Mouse (Mus musculus): Measurements from ENCODE around the gene BC005561. TPM values are rescaled to one million over a fixed set of nuclear protein-coding genes. Genes with fewer than 3 reads are reported as not detected.
"Not testable (repeated sequence)": the region's sequence is repeated elsewhere in the genome, so short reads cannot be mapped to it uniquely, and the experiment has no call there.

BC005561 gene
- polyA plus RNA-seq, 1 experiment from 2014 or later: 2.0 TPM

GRCm38 (mm10) chr5:104472371-104472770, 35.8 kb upstream of the BC005561 start:
- Histone ChIP-seq H3K36me3 (replicated peaks) (peaks cover 2% of the 10 kb centered on the region; the same call in 1 of the 2 replicates), H3K27ac (replicated peaks) (no peak overlapping the region), H3K4me3 (replicated peaks) (no peak overlapping the region), H3K4me1 (replicated peaks) (no peaks in the 10 kb centered on the region), H3K9me3 (replicated peaks) (no peaks in the 10 kb centered on the region), H3K4me2 (no peak overlapping the region), H3K27me3 (no peaks in the 10 kb centered on the region), H3K9ac (no peak overlapping the region)
- ATAC-seq (ENCODE audit: insufficient read depth): no peak
- 83% methylated on average over 8 of the region's 8 CpGs for WGBS (ENCODE audit: insufficient replicate concordance)

GRCm38 (mm10) chr5:104480367-104480766, 27.8 kb upstream of the BC005561 start:
- no peaks in the 10 kb centered on the region for H3K9me3 ChIP-seq (replicated peaks)
- H3K27ac ChIP-seq (replicated peaks): no peak overlapping the region
- WGBS (ENCODE audit: insufficient replicate concordance): 70% methylated on average over 7 of the region's 7 CpGs
- no peaks in the 10 kb centered on the region for H3K27me3 ChIP-seq
- H3K4me3 ChIP-seq (replicated peaks): no peak overlapping the region
- no peaks in the 10 kb centered on the region for H3K36me3 ChIP-seq (replicated peaks)
- ATAC-seq (ENCODE audit: insufficient read depth): no peak
- H3K4me1 ChIP-seq (replicated peaks): no peaks in the 10 kb centered on the region
- no peak overlapping the region for H3K4me2 ChIP-seq
- H3K9ac ChIP-seq: no peak overlapping the region

GRCm38 (mm10) chr5:104482856-104483255, 25.3 kb upstream of the BC005561 start:
- Histone ChIP-seq H3K9me3 (replicated peaks) (no peaks in the 10 kb centered on the region), H3K4me2 (no peak overlapping the region), H3K4me1 (replicated peaks) (no peaks in the 10 kb centered on the region), H3K36me3 (replicated peaks) (no peaks in the 10 kb centered on the region), H3K4me3 (replicated peaks) (no peak overlapping the region), H3K27me3 (no peaks in the 10 kb centered on the region), H3K27ac (replicated peaks) (no peak overlapping the region), H3K9ac (no peak overlapping the region)
- no peak for ATAC-seq (ENCODE audit: insufficient read depth)
- WGBS (ENCODE audit: insufficient replicate concordance): 67% methylated on average over 8 of the region's 8 CpGs

GRCm38 (mm10) chr5:104491561-104491960, 16.6 kb upstream of the BC005561 start:
- H3K4me2 ChIP-seq: no peak overlapping the region
- 0 out of 2 replicates have a peak, but pooled peaks cover 2% of the 10 kb centered on the region for H3K36me3 ChIP-seq (replicated peaks)
- H3K4me3 ChIP-seq (replicated peaks): no peak overlapping the region
- no peaks in the 10 kb centered on the region for H3K9me3 ChIP-seq (replicated peaks)
- no peak overlapping the region for H3K9ac ChIP-seq
- H3K27ac ChIP-seq (replicated peaks): no peak overlapping the region
- H3K27me3 ChIP-seq: no peaks in the 10 kb centered on the region
- H3K4me1 ChIP-seq (replicated peaks): no peaks in the 10 kb centered on the region
- ATAC-seq (ENCODE audit: insufficient read depth): no peak
- WGBS (ENCODE audit: insufficient replicate concordance): 64% methylated on average over 5 of the region's 5 CpGs

GRCm38 (mm10) chr5:104504883-104505282, 3.3 kb upstream of the BC005561 start:
- Histone ChIP-seq H3K9ac (no peak overlapping the region), H3K4me1 (replicated peaks) (peaks cover 7% of the 10 kb centered on the region), H3K27ac (replicated peaks) (no peak overlapping the region), H3K9me3 (replicated peaks) (no peaks in the 10 kb centered on the region), H3K27me3 (no peaks in the 10 kb centered on the region), H3K36me3 (replicated peaks) (0 out of 2 replicates have a peak, but pooled peaks cover 4% of the 10 kb centered on the region), H3K4me2 (no peak overlapping the region), H3K4me3 (replicated peaks) (no peak overlapping the region)
- 62% methylated on average over 2 of the region's 2 CpGs for WGBS (ENCODE audit: insufficient replicate concordance)
- no peak for ATAC-seq (ENCODE audit: insufficient read depth)

- Histone ChIP-seq H3K27ac (replicated peaks) (0 out of 2 replicates have a peak overlapping the region, but pooled peaks have one; percentile 89), H3K36me3 (replicated peaks) (0 out of 2 replicates have a peak, but pooled peaks cover 4% of the 10 kb centered on the region), H3K9me3 (replicated peaks) (no peaks in the 10 kb centered on the region), H3K4me2 (peak overlapping the region; percentile 74), H3K9ac (no peak overlapping the region), H3K4me1 (replicated peaks) (peaks cover 7% of the 10 kb centered on the region), H3K27me3 (no peaks in the 10 kb centered on the region), H3K4me3 (replicated peaks) (peak overlapping the region; percentile 77)
- WGBS (ENCODE audit: insufficient replicate concordance): 6% methylated on average over 2 of the region's 2 CpGs
- ATAC-seq (ENCODE audit: insufficient read depth): no peak
Observed at GRCm38 (mm10) chr5:104507829-104508194, 340 bp upstream of the BC005561 start.

- WGBS (ENCODE audit: insufficient replicate concordance): 89% methylated on average over 3 of the region's 3 CpGs
- no peaks in the 10 kb centered on the region for H3K27me3 ChIP-seq
- H3K4me3 ChIP-seq (replicated peaks): no peak overlapping the region
Observed at GRCm38 (mm10) chr5:104511211-104511610, 3.1 kb downstream of the BC005561 start.

GRCm38 (mm10) chr5:104538612-104539011, 30.5 kb downstream of the BC005561 start:
- H3K4me2 ChIP-seq: no peak overlapping the region
- H3K27me3 ChIP-seq: no peaks in the 10 kb centered on the region
- ATAC-seq (ENCODE audit: insufficient read depth): no peak
- H3K4me3 ChIP-seq (replicated peaks): no peak overlapping the region
- peaks cover 31% of the 10 kb centered on the region for H3K36me3 ChIP-seq (replicated peaks)
- 74% methylated on average over 1 of the region's 1 CpGs for WGBS (ENCODE audit: insufficient replicate concordance)
- H3K27ac ChIP-seq (replicated peaks): no peak overlapping the region
- H3K9me3 ChIP-seq (replicated peaks): no peaks in the 10 kb centered on the region
- H3K9ac ChIP-seq: no peak overlapping the region
- H3K4me1 ChIP-seq (replicated peaks): no peaks in the 10 kb centered on the region

More at GRCm38 (mm10) chr5:104511211-104511610, 3.1 kb downstream of the BC005561 start:
- Histone ChIP-seq H3K9me3 (replicated peaks) (no peaks in the 10 kb centered on the region), H3K4me2 (no peak overlapping the region), H3K36me3 (replicated peaks) (peaks cover 14% of the 10 kb centered on the region; the same call in 1 of the 2 replicates), H3K9ac (no peak overlapping the region), H3K27ac (replicated peaks) (no peak overlapping the region), H3K4me1 (replicated peaks) (peaks cover 7% of the 10 kb centered on the region)
- ATAC-seq (ENCODE audit: insufficient read depth): no peak

GRCm38 (mm10) chr5:104539331-104539730, 31.2 kb downstream of the BC005561 start:
- Histone ChIP-seq H3K4me3 (replicated peaks) (no peak overlapping the region), H3K9ac (no peak overlapping the region), H3K36me3 (replicated peaks) (peaks cover 32% of the 10 kb centered on the region), H3K27me3 (no peaks in the 10 kb centered on the region), H3K9me3 (replicated peaks) (no peaks in the 10 kb centered on the region), H3K27ac (replicated peaks) (no peak overlapping the region), H3K4me2 (no peak overlapping the region), H3K4me1 (replicated peaks) (no peaks in the 10 kb centered on the region)
- WGBS (ENCODE audit: insufficient replicate concordance): 72% methylated on average over 4 of the region's 4 CpGs
- no peak for ATAC-seq (ENCODE audit: insufficient read depth)

GRCm38 (mm10) chr5:104568079-104568478, 59.9 kb downstream of the BC005561 start:
- not testable (repeated sequence) for H3K4me1 ChIP-seq (replicated peaks); H3K4me2 ChIP-seq; H3K36me3 ChIP-seq (replicated peaks); H3K4me3 ChIP-seq (replicated peaks); H3K9me3 ChIP-seq (replicated peaks); H3K9ac ChIP-seq; H3K27me3 ChIP-seq; ATAC-seq (ENCODE audit: insufficient read depth); H3K27ac ChIP-seq (replicated peaks)
- WGBS (ENCODE audit: insufficient replicate concordance): 38% methylated on average over 1 of the region's 1 CpGs

GRCm38 (mm10) chr5:104570766-104571165, 62.6 kb downstream of the BC005561 start:
- H3K4me2 ChIP-seq: peak overlapping the region; percentile 64
- H3K36me3 ChIP-seq (replicated peaks): peaks cover 7% of the 10 kb centered on the region
- peak overlapping the region; percentile 71 for H3K4me3 ChIP-seq (replicated peaks)
- H3K4me1 ChIP-seq (replicated peaks): peaks cover 2% of the 10 kb centered on the region; the same call in 1 of the 2 replicates
- no peak for ATAC-seq (ENCODE audit: insufficient read depth)
- no peak overlapping the region for H3K9ac ChIP-seq
- no peaks in the 10 kb centered on the region for H3K27me3 ChIP-seq
- no peaks in the 10 kb centered on the region for H3K9me3 ChIP-seq (replicated peaks)
- WGBS (ENCODE audit: insufficient replicate concordance): 50% methylated on average over 6 of the region's 6 CpGs
- H3K27ac ChIP-seq (replicated peaks): no peak overlapping the region

GRCm38 (mm10) chr5:104571282-104571921, 63.2 kb downstream of the BC005561 start:
- Histone ChIP-seq H3K4me2 (peak overlapping the region; percentile 64), H3K27ac (replicated peaks) (peak overlapping the region; percentile 75), H3K4me3 (replicated peaks) (peak overlapping the region; percentile 71), H3K9ac (peak overlapping the region; percentile 64)
- not testable (repeated sequence) for H3K36me3 ChIP-seq (replicated peaks); H3K9me3 ChIP-seq (replicated peaks); H3K27me3 ChIP-seq; H3K4me1 ChIP-seq (replicated peaks)
- WGBS (ENCODE audit: insufficient replicate concordance): 2% methylated on average over 18 of the region's 19 CpGs
- ATAC-seq (ENCODE audit: insufficient read depth): peak; percentile 97
